Mouse (Mus musculus): Measurements from ENCODE around the gene Hpcal4.
A peak's percentile ranks its signal among the peaks of the same experiment; 100 is the strongest.
"Not testable (repeated sequence)": the region's sequence is repeated elsewhere in the genome, so short reads cannot be mapped to it uniquely, and the experiment has no call there.

Gene Hpcal4

GRCm38 (mm10) chr4:123182328-123183238 is at the start of gene Hpcal4:
Gene Hpcal4, plus strand, starts transcription at chr4:123183227.
- DNase-seq: peak; percentile 60 to 63

- DNase-seq: no peak
Measured at GRCm38 (mm10) chr4:123137551-123137950, 45.5 kb upstream of the Hpcal4 start.

- DNase-seq: peak; percentile 92 to 93
Measured at GRCm38 (mm10) chr4:123139513-123140154, 43.4 kb upstream of the Hpcal4 start, which contains the start of gene Ppie. Gene Ppie, minus strand, starts transcription at chr4:123139951.

- DNase-seq: no peak
Measured at GRCm38 (mm10) chr4:123147446-123148150, 35.4 kb upstream of the Hpcal4 start.

GRCm38 (mm10) chr4:123152003-123152402 is 31.0 kb upstream of the Hpcal4 start:
- DNase-seq: no peak

GRCm38 (mm10) chr4:123152976-123153375 is 30.1 kb upstream of the Hpcal4 start:
- no peak for DNase-seq

GRCm38 (mm10) chr4:123155004-123155403 is 28.0 kb upstream of the Hpcal4 start:
- DNase-seq: peak; percentile 59 to 78

- no peak for DNase-seq
Measured at GRCm38 (mm10) chr4:123155427-123155826, 27.6 kb upstream of the Hpcal4 start.

- no peak for DNase-seq
Measured at GRCm38 (mm10) chr4:123155840-123156239, 27.2 kb upstream of the Hpcal4 start.

- peak; percentile 57 to 64 for DNase-seq
Measured at GRCm38 (mm10) chr4:123160571-123160970, 22.5 kb upstream of the Hpcal4 start.

- not testable (repeated sequence) for DNase-seq
Measured at GRCm38 (mm10) chr4:123161251-123161650, 21.8 kb upstream of the Hpcal4 start.

GRCm38 (mm10) chr4:123162305-123162917 is 20.6 kb upstream of the Hpcal4 start:
- DNase-seq: no peak

GRCm38 (mm10) chr4:123164157-123164556 is 18.9 kb upstream of the Hpcal4 start:
- no peak for DNase-seq

GRCm38 (mm10) chr4:123171811-123172210 is 11.2 kb upstream of the Hpcal4 start:
- peak; percentile 30 to 37 for DNase-seq

- peak; percentile 91 to 92 for DNase-seq
Measured at GRCm38 (mm10) chr4:123183239-123184056, 421 bp downstream of the Hpcal4 start.

- peak in 1 of 2 experiments; percentile 39 for DNase-seq
Measured at GRCm38 (mm10) chr4:123184816-123185215, 1.8 kb downstream of the Hpcal4 start.

- DNase-seq: no peak
Measured at GRCm38 (mm10) chr4:123192336-123192735, 9.3 kb downstream of the Hpcal4 start.

- no peak for DNase-seq
Measured at GRCm38 (mm10) chr4:123193791-123194190, 10.8 kb downstream of the Hpcal4 start.

- no peak for DNase-seq
Measured at GRCm38 (mm10) chr4:123196695-123197094, 13.7 kb downstream of the Hpcal4 start.

- DNase-seq: peak; percentile 86 to 91
Measured at GRCm38 (mm10) chr4:123200771-123201185, 17.8 kb downstream of the Hpcal4 start.
